14 mouse cellular contexts compared by ENCODE assay signal in genomic region chr1:180519520-180519919, GRCm38 (mm10). TPM values are rescaled to one million over a fixed set of nuclear protein-coding genes. Genes with fewer than 3 reads are reported as not detected.
"Had no signal": no experiment of that assay in that cellular context is flagged by ENCODE, and none has a peak within 500 bp of the region (broad histone marks: within the 10 kb centered on the region; RNA-seq: fewer than 3 reads in every experiment).

No protein-coding gene starts in this region.

- ATAC-seq: intestine, embryonic 15.5 days; liver, embryonic 12.5 days; midbrain, embryonic 15.5 days had no signal

- H3K9ac ChIP-seq: intestine, embryonic 15.5 days; limb, embryonic 15.5 days; liver, embryonic 12.5 days; lung, embryonic 14.5 days; midbrain, embryonic 15.5 days; neural tube, embryonic 13.5 days had no signal

- H3K4me2 ChIP-seq: intestine, embryonic 15.5 days; limb, embryonic 15.5 days; liver, embryonic 12.5 days; lung, embryonic 14.5 days; midbrain, embryonic 15.5 days; neural tube, embryonic 13.5 days had no signal

- H3K27ac ChIP-seq: intestine, embryonic 15.5 days; limb, embryonic 15.5 days; liver, embryonic 12.5 days; macrophage; neural tube, embryonic 13.5 days had no signal

- H3K36me3 ChIP-seq: intestine, embryonic 15.5 days; limb, embryonic 15.5 days; liver, embryonic 12.5 days; midbrain, embryonic 15.5 days; neural tube, embryonic 13.5 days had no signal

- DNase-seq: kidney, adult 18-20 months; kidney, postnatal 10 days; kidney, postnatal 4 days; lung, postnatal 14 days; retina, postnatal 1 day; thymus, postnatal 36 days had no signal

- H3K4me3 ChIP-seq: intestine, embryonic 15.5 days; limb, embryonic 15.5 days; liver, embryonic 12.5 days; midbrain, embryonic 15.5 days; neural tube, embryonic 13.5 days had no signal

- H3K4me1 ChIP-seq: liver, embryonic 12.5 days had no signal

- H3K9me3 ChIP-seq: intestine, embryonic 15.5 days; limb, embryonic 15.5 days; liver, embryonic 12.5 days; midbrain, embryonic 15.5 days; neural tube, embryonic 13.5 days had no signal

- H3K27me3 ChIP-seq: intestine, embryonic 15.5 days; limb, embryonic 15.5 days; liver, embryonic 12.5 days; midbrain, embryonic 15.5 days; neural tube, embryonic 13.5 days had no signal

RNA-seq across cellular contexts. Expression of gene Stum, which starts 36.2 kb away (rescaled TPM):
- polyA plus RNA-seq: liver, embryonic 16.5 days; lung, embryonic 14.5 days had no signal
